In the genomic region with DNA sequence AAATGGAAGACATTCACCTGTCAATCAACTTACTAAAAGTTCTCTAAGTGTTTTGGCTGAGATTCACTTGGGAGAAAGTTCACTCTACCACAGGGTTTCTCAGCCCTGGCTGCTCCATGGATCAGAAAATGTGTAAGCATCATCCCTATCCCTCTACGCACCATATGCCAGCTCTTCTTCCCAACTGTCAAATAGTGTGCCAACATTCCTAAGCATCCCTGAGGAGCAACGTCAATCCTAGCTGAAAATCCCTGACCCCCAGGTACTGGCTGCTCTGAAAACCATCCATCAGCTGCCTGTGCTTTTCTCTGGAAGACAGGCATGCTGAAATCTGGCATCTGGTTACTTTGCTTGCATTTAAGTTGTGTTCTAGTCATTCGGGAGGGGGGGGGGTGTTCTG, we compare ENCODE assay signal across 23 mouse cellular contexts.
DNase-seq lines count a peak whose midpoint lies in the region; ATAC-seq and TF ChIP-seq lines count a peak whose summit lies in the region.
"Had no signal": no experiment of that assay in that cellular context is flagged by ENCODE, and none has a peak within 500 bp of the region (broad histone marks: within the 10 kb centered on the region; RNA-seq: fewer than 3 reads in every experiment).

No protein-coding gene starts in this region.

- H3K4me2 ChIP-seq in hindbrain, postnatal 0 days (ENCODE audit: low read depth, low read length), result no peak overlapping the region
- H3K4me2 ChIP-seq in hindbrain, embryonic 11.5 days (replicated peaks; ENCODE audit: low read depth, low read length), result no peak overlapping the region
- H3K4me2 ChIP-seq: heart, embryonic 13.5 days; hindbrain, embryonic 13.5 days; limb, embryonic 15.5 days; lung, embryonic 15.5 days; neural tube, embryonic 15.5 days had no signal

- H3K27me3 ChIP-seq in hindbrain, postnatal 0 days (ENCODE audit: insufficient read depth, low read length), result no peaks in the 10 kb centered on the region
- H3K27me3 ChIP-seq in hindbrain, embryonic 11.5 days (ENCODE audit: control insufficient read depth, insufficient read depth, low read length), result no peaks in the 10 kb centered on the region
- H3K27me3 ChIP-seq: heart, embryonic 13.5 days; hindbrain, embryonic 13.5 days; limb, embryonic 15.5 days; lung, embryonic 15.5 days; neural tube, embryonic 15.5 days had no signal

- 39% methylated on average over 3 of the region's 3 CpGs for WGBS in hindbrain, postnatal 0 days
- WGBS in hindbrain, embryonic 11.5 days, result 66% methylated on average over 3 of the region's 3 CpGs

- H3K36me3 ChIP-seq in hindbrain, postnatal 0 days (ENCODE audit: insufficient read depth, low read length), result no peaks in the 10 kb centered on the region
- no peaks in the 10 kb centered on the region for H3K36me3 ChIP-seq in hindbrain, embryonic 11.5 days (ENCODE audit: control insufficient read depth, insufficient read depth, low read length)
- H3K36me3 ChIP-seq: heart, embryonic 13.5 days; hindbrain, embryonic 13.5 days; limb, embryonic 15.5 days; lung, embryonic 15.5 days; midbrain, embryonic 10.5 days; neural tube, embryonic 15.5 days had no signal

- no peak for DNase-seq in cerebellum, adult 8-10 months
- DNase-seq in hindbrain, postnatal 0 days (ENCODE audit: low spot score), result peak; percentile 63
- DNase-seq in hindbrain, embryonic 11.5 days (ENCODE audit: low spot score), result no peak
- DNase-seq in brain, adult 2 months (ENCODE audit: low read depth, low spot score), result peak; percentile 81
- DNase-seq in cerebellum, postnatal 14 days, result peak; percentile 33 to 71
- DNase-seq in spleen, adult 18-20 months, result no peak
- DNase-seq in ovary, postnatal 10 days (ENCODE audit: low spot score), result no peak
- DNase-seq: adrenal gland, postnatal 14 days; gastrocnemius, postnatal 36 days; heart, adult 2 months; heart, postnatal 14 days; kidney, adult 2 months had no signal

- peak; percentile 93 for ATAC-seq in cerebellum, adult (ENCODE audit: insufficient number of reproducible peaks, low FRiP score, low TSS enrichment)
- ATAC-seq in hindbrain, postnatal 0 days, result peak; percentile 64; the same call in 1 of the 2 replicates
- ATAC-seq in hindbrain, embryonic 11.5 days (ENCODE audit: low FRiP score), result no peak

- TF ChIP-seq CTCF in hindbrain, postnatal 0 days (IDR thresholded peaks at IDR 0.05; ENCODE audit: low read depth), result no peak

- H3K4me3 ChIP-seq in hindbrain, postnatal 0 days (ENCODE audit: low read length), result no peak overlapping the region
- H3K4me3 ChIP-seq in hindbrain, embryonic 11.5 days (ENCODE audit: low read depth, low read length), result no peak overlapping the region
- H3K4me3 ChIP-seq: heart, adult 2 months; heart, embryonic 13.5 days; hindbrain, embryonic 13.5 days; left cerebral cortex, adult 2 months; limb, embryonic 15.5 days; lung, embryonic 15.5 days; midbrain, embryonic 10.5 days; neural tube, embryonic 15.5 days had no signal

- no peaks in the 10 kb centered on the region for H3K9me3 ChIP-seq in hindbrain, postnatal 0 days (ENCODE audit: low read length)
- H3K9me3 ChIP-seq in hindbrain, embryonic 11.5 days (ENCODE audit: control insufficient read depth, low read length), result no peaks in the 10 kb centered on the region
- H3K9me3 ChIP-seq: heart, embryonic 13.5 days; hindbrain, embryonic 13.5 days; limb, embryonic 15.5 days; lung, embryonic 15.5 days; midbrain, embryonic 10.5 days; neural tube, embryonic 15.5 days had no signal

- H3K4me1 ChIP-seq in hindbrain, postnatal 0 days (ENCODE audit: insufficient read depth, low read length), result no peaks in the 10 kb centered on the region
- no peaks in the 10 kb centered on the region for H3K4me1 ChIP-seq in hindbrain, embryonic 11.5 days (replicated peaks; ENCODE audit: control insufficient read depth, insufficient read depth, low read length)
- H3K4me1 ChIP-seq: heart, embryonic 13.5 days; hindbrain, embryonic 13.5 days; limb, embryonic 15.5 days; lung, embryonic 15.5 days; midbrain, embryonic 10.5 days; neural tube, embryonic 15.5 days had no signal

- no peak overlapping the region for H3K27ac ChIP-seq in hindbrain, postnatal 0 days
- H3K27ac ChIP-seq in hindbrain, embryonic 11.5 days (ENCODE audit: low read depth, low read length), result no peak overlapping the region
- H3K27ac ChIP-seq: heart, adult 2 months; heart, embryonic 13.5 days; hindbrain, embryonic 13.5 days; kidney, postnatal 0 days; left cerebral cortex, adult 2 months; limb, embryonic 15.5 days; liver, embryonic 14.5 days; lung, embryonic 15.5 days; macrophage; midbrain, embryonic 10.5 days; neural tube, embryonic 15.5 days had no signal

- no peak overlapping the region for H3K9ac ChIP-seq in hindbrain, postnatal 0 days (replicated peaks; ENCODE audit: low read length)
- no peak overlapping the region for H3K9ac ChIP-seq in hindbrain, embryonic 11.5 days (ENCODE audit: low read depth, low read length)
- H3K9ac ChIP-seq: heart, embryonic 13.5 days; hindbrain, embryonic 13.5 days; limb, embryonic 15.5 days; liver, embryonic 14.5 days; lung, embryonic 15.5 days; neural tube, embryonic 15.5 days had no signal

Comparison
In these comparisons a context has a peak if more than half of its experiments do, and no peak if none do; other contexts are left out.
1. DNase-seq: peak in hindbrain, postnatal 0 days (single experiment), brain, adult 2 months (single experiment) and cerebellum, postnatal 14 days (2 of 2); none in cerebellum, adult 8-10 months (single experiment), hindbrain, embryonic 11.5 days (single experiment), spleen, adult 18-20 months (0 of 2) and ovary, postnatal 10 days (single experiment).